Mouse (Mus musculus): Measurements from ENCODE around the gene Hrh2. TPM values are rescaled to one million over a fixed set of nuclear protein-coding genes. Genes with fewer than 3 reads are reported as not detected.

Gene Hrh2
- polyA plus RNA-seq, 1 experiment from 2014 or later = 1.2 TPM

DNA sequence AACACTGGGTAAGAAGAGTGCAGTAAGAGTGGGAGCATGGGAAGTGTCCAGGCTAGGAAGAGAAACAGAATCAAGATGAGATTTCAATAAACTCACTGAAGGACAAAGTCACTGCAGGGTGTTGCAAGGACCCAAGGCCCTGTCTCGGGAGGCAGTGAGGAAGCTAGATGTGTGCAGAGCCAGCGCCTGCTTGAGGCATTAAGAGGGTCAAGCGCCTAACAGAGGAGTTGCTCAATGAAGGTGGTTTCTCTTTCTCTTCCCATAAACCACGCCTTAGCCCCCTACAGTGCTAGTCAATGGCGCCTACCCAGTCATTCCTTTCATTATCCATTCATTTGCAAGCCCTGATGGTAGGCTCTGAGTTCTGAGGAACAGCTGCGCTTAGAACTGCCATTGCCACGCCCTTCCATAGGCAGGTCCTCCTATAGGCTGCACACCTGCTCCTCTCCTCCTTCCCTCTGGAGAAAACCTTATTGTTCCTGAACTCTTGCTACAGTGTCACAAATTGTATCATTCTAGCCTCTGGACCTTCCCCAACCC, 23.9 kb downstream of the Hrh2 start:
- H3K27ac ChIP-seq (ENCODE audit: low read length) = no peak overlapping the region
- no peak for ATAC-seq
- H3K27me3 ChIP-seq (ENCODE audit: control insufficient read depth, insufficient read depth, low read depth, low read length) = no peaks in the 10 kb centered on the region
- 37% methylated on average over 7 of the region's 7 CpGs for WGBS
- H3K4me3 ChIP-seq (ENCODE audit: low read depth, low read length) = no peak overlapping the region
- peaks cover 21% of the 10 kb centered on the region for H3K4me1 ChIP-seq (ENCODE audit: control insufficient read depth, insufficient read depth, low read length)
- no peaks in the 10 kb centered on the region for H3K36me3 ChIP-seq (ENCODE audit: control insufficient read depth, insufficient read depth, low read length)
- H3K4me2 ChIP-seq (ENCODE audit: low read length) = no peak overlapping the region
- H3K9me3 ChIP-seq (replicated peaks; ENCODE audit: control insufficient read depth, low read length, poor library complexity, severe bottlenecking) = no peaks in the 10 kb centered on the region
- no peak overlapping the region for H3K9ac ChIP-seq (ENCODE audit: low read depth, low read length)

DNA sequence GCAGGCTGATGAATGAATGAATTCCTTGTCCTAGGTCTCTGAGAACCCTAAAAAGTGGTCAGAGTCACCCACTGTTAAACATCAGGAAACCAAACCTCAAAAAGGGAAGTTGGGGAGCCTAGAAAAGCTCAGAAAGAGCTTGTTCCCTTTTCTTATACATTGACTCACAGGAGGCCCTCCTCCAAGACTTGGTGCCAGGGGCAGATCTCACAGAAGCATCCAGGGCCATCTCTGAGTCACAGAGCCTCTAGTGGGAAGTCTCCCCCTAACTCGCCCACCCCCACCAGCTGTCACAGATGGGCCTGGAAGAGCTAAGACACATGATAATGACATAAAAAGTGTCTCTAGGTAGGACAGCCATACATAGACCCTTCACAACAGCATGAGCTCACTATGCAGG, 26.4 kb downstream of the Hrh2 start:
- H3K4me1 ChIP-seq (ENCODE audit: control insufficient read depth, insufficient read depth, low read length) = peaks cover 5% of the 10 kb centered on the region; the same call in 1 of the 2 replicates
- H3K4me2 ChIP-seq (ENCODE audit: low read length) = no peak overlapping the region
- no peaks in the 10 kb centered on the region for H3K27me3 ChIP-seq (ENCODE audit: control insufficient read depth, insufficient read depth, low read depth, low read length)
- H3K4me3 ChIP-seq (ENCODE audit: low read depth, low read length) = no peak overlapping the region
- H3K27ac ChIP-seq (ENCODE audit: low read length) = no peak overlapping the region
- H3K36me3 ChIP-seq (ENCODE audit: control insufficient read depth, insufficient read depth, low read length) = no peaks in the 10 kb centered on the region
- no peaks in the 10 kb centered on the region for H3K9me3 ChIP-seq (replicated peaks; ENCODE audit: control insufficient read depth, low read length, poor library complexity, severe bottlenecking)
- WGBS = 67% methylated on average over 1 of the region's 1 CpGs
- no peak for ATAC-seq
- no peak overlapping the region for H3K9ac ChIP-seq (ENCODE audit: low read depth, low read length)

DNA sequence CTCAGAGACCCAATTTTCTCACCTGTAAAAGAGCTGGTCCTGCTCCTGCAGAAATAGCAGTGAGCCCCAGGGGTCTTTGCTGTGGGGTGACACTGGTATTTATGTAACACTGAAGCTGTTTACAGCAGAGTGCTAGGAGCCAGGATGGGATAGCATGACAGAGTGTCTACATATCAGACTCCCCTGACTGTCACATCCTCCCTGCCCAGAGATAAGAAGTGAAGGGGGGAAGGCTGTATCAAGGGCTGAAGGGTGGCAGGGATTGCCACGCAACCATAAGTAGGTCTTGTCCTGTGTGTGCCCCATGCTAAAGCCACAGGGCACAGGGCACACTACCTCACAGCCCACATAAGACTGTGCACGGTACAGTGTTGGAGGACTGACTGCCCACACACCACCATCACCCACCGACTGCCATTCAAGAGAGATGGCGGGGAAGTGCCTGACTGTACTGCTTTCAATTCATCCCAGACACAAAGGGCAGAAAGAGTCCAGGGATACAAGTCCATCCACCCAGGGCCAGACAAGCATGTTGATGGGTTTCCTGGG, 29.8 kb downstream of the Hrh2 start:
- Histone ChIP-seq H3K4me3 (ENCODE audit: low read depth, low read length) (no peak overlapping the region), H3K27me3 (ENCODE audit: control insufficient read depth, insufficient read depth, low read depth, low read length) (no peaks in the 10 kb centered on the region), H3K27ac (ENCODE audit: low read length) (no peak overlapping the region), H3K9me3 (replicated peaks; ENCODE audit: control insufficient read depth, low read length, poor library complexity, severe bottlenecking) (no peaks in the 10 kb centered on the region), H3K36me3 (ENCODE audit: control insufficient read depth, insufficient read depth, low read length) (no peaks in the 10 kb centered on the region), H3K4me1 (ENCODE audit: control insufficient read depth, insufficient read depth, low read length) (0 out of 2 replicates have a peak, but pooled peaks cover 4% of the 10 kb centered on the region), H3K4me2 (ENCODE audit: low read length) (no peak overlapping the region), H3K9ac (ENCODE audit: low read depth, low read length) (no peak overlapping the region)
- WGBS = 71% methylated on average over 4 of the region's 4 CpGs
- ATAC-seq = no peak

- no peak for ATAC-seq
- no peaks in the 10 kb centered on the region for H3K27me3 ChIP-seq (ENCODE audit: control insufficient read depth, insufficient read depth, low read depth, low read length)
- no peak overlapping the region for H3K9ac ChIP-seq (ENCODE audit: low read depth, low read length)
- WGBS = 41% methylated on average over 13 of the region's 13 CpGs
- no peak overlapping the region for H3K4me2 ChIP-seq (ENCODE audit: low read length)
- H3K27ac ChIP-seq (ENCODE audit: low read length) = no peak overlapping the region
- no peak overlapping the region for H3K4me3 ChIP-seq (ENCODE audit: low read depth, low read length)
- no peaks in the 10 kb centered on the region for H3K9me3 ChIP-seq (replicated peaks; ENCODE audit: control insufficient read depth, low read length, poor library complexity, severe bottlenecking)
- H3K4me1 ChIP-seq (ENCODE audit: control insufficient read depth, insufficient read depth, low read length) = peaks cover 4% of the 10 kb centered on the region; the same call in 1 of the 2 replicates
- no peaks in the 10 kb centered on the region for H3K36me3 ChIP-seq (ENCODE audit: control insufficient read depth, insufficient read depth, low read length)
Measured at GRCm38 (mm10) chr13:54222921-54223769, 31.2 kb downstream of the Hrh2 start.

DNA sequence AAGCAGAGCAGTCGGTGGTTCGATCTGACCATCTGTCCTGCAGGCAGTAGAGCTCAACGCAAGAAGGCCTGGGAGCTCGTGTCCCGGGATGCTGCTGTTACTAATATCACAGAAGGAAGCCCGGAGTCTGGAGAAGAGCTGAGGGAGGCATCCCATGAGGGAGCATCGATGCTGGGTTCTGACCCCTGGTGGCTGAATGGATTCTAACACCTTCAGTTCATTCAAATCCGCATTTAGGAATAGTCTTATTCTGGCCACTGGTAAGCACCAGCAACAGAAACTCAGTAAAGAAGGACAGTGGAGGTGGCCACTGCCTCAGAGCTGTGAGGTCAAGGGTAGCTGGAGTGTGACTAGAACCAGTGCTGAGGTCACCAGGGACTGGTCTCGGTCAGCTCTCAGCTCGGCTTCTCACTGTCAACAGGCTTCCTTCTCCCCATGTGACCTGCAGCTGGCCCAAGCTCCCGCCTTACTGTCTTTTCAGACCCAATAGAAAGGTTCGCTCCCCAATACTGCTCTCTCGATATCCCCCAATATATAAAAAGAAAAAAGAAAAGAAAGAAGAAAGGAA, 36.1 kb downstream of the Hrh2 start:
- 29% methylated on average over 13 of the region's 13 CpGs for WGBS
- no peak overlapping the region for H3K4me2 ChIP-seq (ENCODE audit: low read length)
- H3K27me3 ChIP-seq (ENCODE audit: control insufficient read depth, insufficient read depth, low read depth, low read length) = no peaks in the 10 kb centered on the region
- H3K4me3 ChIP-seq (ENCODE audit: low read depth, low read length) = no peak overlapping the region
- no peak overlapping the region for H3K27ac ChIP-seq (ENCODE audit: low read length)
- H3K9ac ChIP-seq (ENCODE audit: low read depth, low read length) = no peak overlapping the region
- ATAC-seq = no peak
- H3K4me1 ChIP-seq (ENCODE audit: control insufficient read depth, insufficient read depth, low read length) = no peaks in the 10 kb centered on the region; the same call in 1 of the 2 replicates
- no peaks in the 10 kb centered on the region for H3K9me3 ChIP-seq (replicated peaks; ENCODE audit: control insufficient read depth, low read length, poor library complexity, severe bottlenecking)
- H3K36me3 ChIP-seq (ENCODE audit: control insufficient read depth, insufficient read depth, low read length) = no peaks in the 10 kb centered on the region

GRCm38 (mm10) chr13:54230081-54230480, 38.2 kb downstream of the Hrh2 start:
- no peaks in the 10 kb centered on the region for H3K9me3 ChIP-seq (replicated peaks; ENCODE audit: control insufficient read depth, low read length, poor library complexity, severe bottlenecking)
- H3K4me2 ChIP-seq (ENCODE audit: low read length) = no peak overlapping the region
- H3K4me3 ChIP-seq (ENCODE audit: low read depth, low read length) = no peak overlapping the region
- 94% methylated on average over 6 of the region's 6 CpGs for WGBS
- H3K27me3 ChIP-seq (ENCODE audit: control insufficient read depth, insufficient read depth, low read depth, low read length) = no peaks in the 10 kb centered on the region
- no peak overlapping the region for H3K27ac ChIP-seq (ENCODE audit: low read length)
- H3K4me1 ChIP-seq (ENCODE audit: control insufficient read depth, insufficient read depth, low read length) = no peaks in the 10 kb centered on the region; the same call in 1 of the 2 replicates
- no peaks in the 10 kb centered on the region for H3K36me3 ChIP-seq (ENCODE audit: control insufficient read depth, insufficient read depth, low read length)
- ATAC-seq = no peak
- no peak overlapping the region for H3K9ac ChIP-seq (ENCODE audit: low read depth, low read length)

DNA sequence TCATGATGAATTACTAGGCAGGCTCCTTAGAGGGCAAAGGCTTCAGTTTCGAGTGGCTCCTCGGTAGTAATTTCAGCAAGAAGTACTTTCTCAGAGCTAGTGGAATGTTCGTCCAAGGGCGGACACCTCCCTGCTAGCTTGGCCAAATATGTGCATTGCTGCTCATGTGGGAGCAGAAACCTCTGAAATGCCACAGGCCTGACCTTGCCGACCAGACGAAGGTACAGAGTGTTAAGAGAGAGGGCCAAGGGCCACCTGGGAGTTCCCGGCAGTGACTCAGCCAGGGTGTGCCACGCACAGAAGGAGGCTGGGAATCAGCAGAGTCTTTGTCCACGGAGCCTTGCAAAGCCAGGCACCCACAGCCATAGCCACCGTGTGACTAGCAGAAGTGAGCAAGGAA, 39.9 kb downstream of the Hrh2 start:
- Histone ChIP-seq H3K9me3 (replicated peaks; ENCODE audit: control insufficient read depth, low read length, poor library complexity, severe bottlenecking) (no peaks in the 10 kb centered on the region), H3K4me3 (ENCODE audit: low read depth, low read length) (no peak overlapping the region), H3K36me3 (ENCODE audit: control insufficient read depth, insufficient read depth, low read length) (no peaks in the 10 kb centered on the region), H3K9ac (ENCODE audit: low read depth, low read length) (no peak overlapping the region), H3K4me1 (ENCODE audit: control insufficient read depth, insufficient read depth, low read length) (no peaks in the 10 kb centered on the region; the same call in 1 of the 2 replicates), H3K4me2 (ENCODE audit: low read length) (no peak overlapping the region), H3K27ac (ENCODE audit: low read length) (no peak overlapping the region), H3K27me3 (ENCODE audit: control insufficient read depth, insufficient read depth, low read depth, low read length) (no peaks in the 10 kb centered on the region)
- 85% methylated on average over 10 of the region's 10 CpGs for WGBS
- no peak for ATAC-seq

DNA sequence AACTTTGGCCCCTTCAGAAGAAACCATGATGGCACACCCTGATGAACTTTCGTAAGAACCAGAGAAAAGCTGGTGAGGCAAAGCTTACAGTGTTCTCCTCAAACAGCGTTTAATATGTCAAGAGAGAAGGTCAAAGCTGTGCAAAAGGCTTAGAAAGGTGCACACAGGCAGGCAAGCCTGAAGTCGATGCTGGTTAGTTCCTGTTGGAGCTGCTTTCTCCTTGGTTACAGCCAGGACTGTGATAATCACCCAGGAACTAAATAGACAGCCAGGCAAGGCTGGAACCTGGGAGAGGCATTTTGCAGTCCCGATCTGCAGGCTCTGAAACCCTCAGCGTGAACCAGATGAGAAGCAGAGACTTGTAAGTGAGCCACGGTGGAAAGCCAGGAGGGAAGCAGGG, 45.6 kb downstream of the Hrh2 start:
- H3K27me3 ChIP-seq (ENCODE audit: control insufficient read depth, insufficient read depth, low read depth, low read length) = no peaks in the 10 kb centered on the region
- ATAC-seq = no peak

More for the DNA sequence above, 45.6 kb downstream of the Hrh2 start:
- Histone ChIP-seq H3K36me3 (ENCODE audit: control insufficient read depth, insufficient read depth, low read length) (no peaks in the 10 kb centered on the region), H3K4me3 (ENCODE audit: low read depth, low read length) (no peak overlapping the region), H3K4me1 (ENCODE audit: control insufficient read depth, insufficient read depth, low read length) (no peaks in the 10 kb centered on the region), H3K9ac (ENCODE audit: low read depth, low read length) (no peak overlapping the region), H3K4me2 (ENCODE audit: low read length) (no peak overlapping the region), H3K9me3 (replicated peaks; ENCODE audit: control insufficient read depth, low read length, poor library complexity, severe bottlenecking) (no peaks in the 10 kb centered on the region), H3K27ac (ENCODE audit: low read length) (no peak overlapping the region)
- WGBS = 78% methylated on average over 6 of the region's 6 CpGs

All from midbrain, embryonic 16.5 days (tissue).